Mouse (Mus musculus) heart, postnatal 0 days (tissue): ENCODE data around the gene Psmd14. TPM values are rescaled to one million over a fixed set of nuclear protein-coding genes. Genes with fewer than 3 reads are reported as not detected.

ENCODE experiments used
- ATAC-seq: fragments of 200-750 bp; cut with Nextera tagmentation; 2 replicates; pipeline ENCODE4 v1.8.0; 2017; ENCODE audit warnings: low read depth, moderate number of reproducible peaks, moderate library complexity; ENCODE audit not compliant: insufficient read depth
- DNase-seq: peaks from one replicate; pipeline ENCODE4 v3.0.0-alpha.2; 2016; ENCODE audit warnings: low spot score
- H3K27ac ChIP-seq: fragments of 300-500 bp; sonication (generic); 2 replicates; pipeline ENCODE4 v1.5.1; 2014; ENCODE audit warnings: low read depth, mild to moderate bottlenecking
- H3K27me3 ChIP-seq: fragments of 300-500 bp; sonication (generic); 2 replicates; pipeline ENCODE4 v1.6.1; 2014; ENCODE audit warnings: low read length, mixed read lengths; ENCODE audit not compliant: control insufficient read depth, insufficient read depth
- H3K36me3 ChIP-seq: fragments of 300-500 bp; sonication (generic); replicated peaks from 2 replicates; pipeline ENCODE4 v1.6.1; 2014; ENCODE audit warnings: low read length, mixed read lengths; ENCODE audit not compliant: control insufficient read depth, insufficient read depth
- H3K4me1 ChIP-seq: fragments of 300-500 bp; sonication (generic); 2 replicates; pipeline ENCODE4 v1.6.1; 2014; ENCODE audit warnings: antibody characterized with exemption; ENCODE audit not compliant: control insufficient read depth, insufficient read depth
- H3K4me2 ChIP-seq: fragments of 300-500 bp; sonication (generic); 2 replicates; pipeline ENCODE4 v1.6.1; 2014; ENCODE audit warnings: low read depth, mild to moderate bottlenecking, low read length, moderate library complexity
- H3K4me3 ChIP-seq: fragments of 300-500 bp; sonication (generic); 2 replicates; pipeline ENCODE4 v1.5.1; 2014; ENCODE audit warnings: low read depth, low read length
- H3K9ac ChIP-seq: fragments of 300-500 bp; sonication (generic); replicated peaks from 2 replicates; pipeline ENCODE4 v1.6.1; 2014; ENCODE audit warnings: low read depth, low read length, mixed read lengths
- H3K9me3 ChIP-seq: fragments of 300-500 bp; sonication (generic); replicated peaks from 2 replicates; pipeline ENCODE4 v1.6.1; 2016; ENCODE audit warnings: low read length; ENCODE audit not compliant: control insufficient read depth
- CTCF ChIP-seq: IDR thresholded peaks from 2 replicates; pipeline ENCODE4 v1.5.1; 2016; ENCODE audit warnings: antibody characterized with exemption, control low read depth, low read depth
- EP300 ChIP-seq: IDR thresholded peaks from 2 replicates; pipeline ENCODE4 v1.6.1; 2016; ENCODE audit warnings: antibody characterized with exemption, low read depth
- WGBS: fragments of 180-500 bp; shearing (Covaris S2); extraction: QIAGEN DNeasy Blood & Tissue Kit; methylation state at CpG from one replicate; pipeline ENCODE4 v1.1.7; 2014; 5-methylcytosine and 5-hydroxymethylcytosine counted together
- polyA plus RNA-seq: library from polyadenylated mRNA; unstranded; fragments of >200 nt; fragmentation: Nextera tagmentation; extraction: Ambion mirVana; gene quantifications from 2 replicates; pipeline ENCODE4 v1.2.1, GENCODE M21; 2015
- total RNA-seq: library from RNA; depleted of rRNA; stranded (reverse); fragments of >200 nt; gene quantifications from 2 replicates; pipeline ENCODE4 v1.2.3, GENCODE M21; 2014; ENCODE audit warnings: low replicate concordance; rRNA removed

Gene Psmd14
- 84.5 and 92.5 TPM in 2 replicates for total RNA-seq
- polyA plus RNA-seq: 115 TPM in 2 replicates

DNA sequence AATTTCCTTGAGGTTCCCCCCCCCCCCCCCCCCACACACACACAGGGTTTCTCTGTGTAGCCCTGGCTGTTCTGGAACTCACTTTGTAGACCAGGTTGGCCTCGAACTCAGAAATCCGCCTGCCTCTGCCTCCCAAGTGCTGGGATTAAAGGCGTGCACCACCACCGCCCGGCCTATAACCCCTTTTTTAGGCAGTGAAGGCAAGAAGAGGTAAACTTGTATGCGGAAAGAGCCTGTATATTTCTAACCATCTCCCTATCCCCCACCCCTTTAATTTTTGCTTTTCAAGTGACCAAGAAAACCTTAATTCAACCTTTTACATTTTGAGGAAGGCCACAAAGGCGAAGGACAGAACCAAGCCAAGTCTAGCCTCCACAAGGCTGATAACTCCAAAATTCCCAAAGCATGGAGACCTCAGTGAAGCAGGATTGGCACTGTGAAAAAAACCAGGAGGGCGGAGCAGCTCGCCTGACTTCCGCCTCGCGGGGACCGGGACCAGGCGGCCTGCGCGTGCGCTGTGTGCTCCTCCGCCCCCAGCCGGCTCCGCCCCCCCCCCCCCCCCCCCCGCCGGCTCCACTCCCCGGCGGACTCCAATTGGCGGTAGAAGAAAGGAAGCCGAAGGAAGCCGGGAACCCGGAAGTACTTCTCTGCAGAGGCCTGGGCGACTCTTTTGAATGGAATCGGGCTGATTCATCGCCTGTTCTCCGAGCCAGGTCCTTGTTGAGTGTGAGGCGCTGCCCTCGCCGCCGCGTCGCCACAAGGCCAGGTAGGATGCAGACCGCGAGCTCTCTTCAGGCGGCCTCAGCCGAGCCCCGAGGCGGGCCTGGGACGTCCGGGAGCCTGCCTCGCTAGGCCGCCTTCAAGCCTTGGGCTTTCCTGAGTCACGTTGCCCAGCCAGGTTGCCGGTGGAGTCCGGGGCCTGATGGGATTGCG is at the start of gene Psmd14:
Psmd14 (plus strand) TSS at position 587 of the 933 bp plus-strand sequence.
- no peaks in the 10 kb centered on the region for H3K27me3 ChIP-seq
- TF ChIP-seq CTCF (no peak), EP300 (no peak)
- peaks cover 13% of the 10 kb centered on the region for H3K4me1 ChIP-seq
- 0 out of 2 replicates have a peak, but pooled peaks cover 5% of the 10 kb centered on the region for H3K9me3 ChIP-seq
- peak within 1 kb of the TSS; percentile 80 for H3K4me3 ChIP-seq
- H3K4me2 ChIP-seq: peak within 1 kb of the TSS; percentile 75
- 6% methylated on average over 44 of the region's 52 CpGs for WGBS
- peak within 1 kb of the TSS; percentile 87 for H3K9ac ChIP-seq
- peak; percentile 95 for DNase-seq
- H3K36me3 ChIP-seq: no peaks in the 10 kb centered on the region
- peak; percentile 97 for ATAC-seq
- H3K27ac ChIP-seq: peak within 1 kb of the TSS; percentile 74

GRCm38 (mm10) chr2:61662833-61663232 is 48.7 kb upstream of the Psmd14 start:
- no peaks in the 10 kb centered on the region for H3K27me3 ChIP-seq
- DNase-seq (peak; percentile 35), ATAC-seq (peak; percentile 75)
- no peaks in the 10 kb centered on the region for H3K4me1 ChIP-seq
- no peaks in the 10 kb centered on the region for H3K9me3 ChIP-seq
- H3K36me3 ChIP-seq: no peaks in the 10 kb centered on the region
- peak overlapping the region; percentile 81 for H3K27ac ChIP-seq
- WGBS: 52% methylated on average over 10 of the region's 10 CpGs
- H3K9ac ChIP-seq: no peak overlapping the region
- H3K4me3 ChIP-seq: no peak overlapping the region
- TF ChIP-seq CTCF: no peak
- no peak for TF ChIP-seq EP300
- H3K4me2 ChIP-seq: no peak overlapping the region

GRCm38 (mm10) chr2:61663573-61664241 is 47.8 kb upstream of the Psmd14 start:
- no peak for TF ChIP-seq EP300
- TF ChIP-seq CTCF: no peak

DNA sequence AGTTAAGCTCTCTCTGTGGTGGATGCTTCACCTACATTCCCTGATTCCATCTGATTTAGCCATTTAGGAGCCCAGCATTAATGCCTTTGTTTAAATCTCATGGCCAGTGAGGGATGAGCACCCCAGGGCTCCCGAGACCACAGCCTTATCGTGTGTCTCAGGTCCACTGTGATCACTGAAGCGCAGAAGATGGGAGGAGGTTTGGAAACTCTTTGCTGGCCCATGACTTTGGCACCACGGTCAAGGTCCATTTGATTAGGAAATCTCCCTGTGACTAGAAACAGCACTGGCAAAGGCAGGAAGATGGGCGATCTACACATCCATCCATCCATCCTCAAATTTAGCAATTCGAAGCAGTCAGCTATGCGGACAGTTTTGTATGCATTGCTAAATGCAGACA is 44.1 kb upstream of the Psmd14 start:
- Histone ChIP-seq H3K4me3 (no peak overlapping the region), H3K36me3 (no peaks in the 10 kb centered on the region), H3K9me3 (no peaks in the 10 kb centered on the region), H3K4me1 (no peaks in the 10 kb centered on the region), H3K27ac (no peak overlapping the region), H3K9ac (no peak overlapping the region), H3K27me3 (no peaks in the 10 kb centered on the region), H3K4me2 (no peak overlapping the region)
- TF ChIP-seq EP300 (no peak), CTCF (no peak)
- 87% methylated on average over 7 of the region's 7 CpGs for WGBS
- DNase-seq: no peak
- no peak for ATAC-seq

More at GRCm38 (mm10) chr2:61663573-61664241, 47.8 kb upstream of the Psmd14 start:
- H3K27me3 ChIP-seq: no peaks in the 10 kb centered on the region
- 56% methylated on average over 10 of the region's 10 CpGs for WGBS
- no peak overlapping the region for H3K4me3 ChIP-seq
- ATAC-seq: no peak
- no peak overlapping the region for H3K4me2 ChIP-seq
- H3K4me1 ChIP-seq: no peaks in the 10 kb centered on the region
- H3K27ac ChIP-seq: no peak overlapping the region
- no peak overlapping the region for H3K9ac ChIP-seq
- DNase-seq: no peak
- no peaks in the 10 kb centered on the region for H3K36me3 ChIP-seq
- H3K9me3 ChIP-seq: no peaks in the 10 kb centered on the region

GRCm38 (mm10) chr2:61668260-61668659 is 43.2 kb upstream of the Psmd14 start:
- DNase-seq (no peak), ATAC-seq (no peak)
- Histone ChIP-seq H3K27ac (no peak overlapping the region), H3K4me1 (no peaks in the 10 kb centered on the region), H3K9ac (no peak overlapping the region), H3K27me3 (no peaks in the 10 kb centered on the region), H3K9me3 (no peaks in the 10 kb centered on the region), H3K4me3 (no peak overlapping the region), H3K36me3 (no peaks in the 10 kb centered on the region), H3K4me2 (no peak overlapping the region)
- WGBS: 28% methylated on average over 4 of the region's 4 CpGs
- TF ChIP-seq CTCF (peak; percentile 63), EP300 (no peak)
